Mouse (Mus musculus) midbrain, embryonic 11.5 days (tissue): ENCODE results near the gene Tfe3. TPM values are rescaled to one million over a fixed set of nuclear protein-coding genes. Genes with fewer than 3 reads are reported as not detected.
A peak's percentile ranks its signal among the peaks of the same experiment; 100 is the strongest.
"Not testable (repeated sequence)": the region's sequence is repeated elsewhere in the genome, so short reads cannot be mapped to it uniquely, and the experiment has no call there.

Source experiments
- ATAC-seq: fragments of 200-750 bp; cut with Nextera tagmentation; 2 replicates; pipeline ENCODE4 v1.8.0; 2017; ENCODE audit warnings: moderate TSS enrichment, moderate library complexity; ENCODE audit not compliant: low FRiP score
- DNase-seq: peaks from one replicate; pipeline ENCODE4 v3.0.0; 2015; ENCODE audit warnings: low spot score; ENCODE audit errors: missing footprints
- H3K27ac ChIP-seq: fragments of 300-500 bp; sonication (generic); 2 replicates; pipeline ENCODE4 v1.5.1; 2014; ENCODE audit warnings: low read depth, low read length
- H3K27me3 ChIP-seq: fragments of 300-500 bp; sonication (generic); 2 replicates; pipeline ENCODE4 v1.6.1; 2014; ENCODE audit warnings: mild to moderate bottlenecking, low read length, moderate library complexity, mixed read lengths; ENCODE audit not compliant: control insufficient read depth, insufficient read depth
- H3K36me3 ChIP-seq: fragments of 300-500 bp; sonication (generic); 2 replicates; pipeline ENCODE4 v1.6.1; 2014; ENCODE audit warnings: mild to moderate bottlenecking, low read length, moderate library complexity, mixed read lengths; ENCODE audit not compliant: control insufficient read depth, insufficient read depth
- H3K4me1 ChIP-seq: fragments of 300-500 bp; sonication (generic); 2 replicates; pipeline ENCODE4 v1.6.1; 2014; ENCODE audit warnings: low read length; ENCODE audit not compliant: control insufficient read depth, insufficient read depth
- H3K4me2 ChIP-seq: fragments of 300-500 bp; sonication (generic); 2 replicates; pipeline ENCODE4 v1.6.1; 2014; ENCODE audit warnings: mild to moderate bottlenecking, moderate library complexity
- H3K4me3 ChIP-seq: fragments of 300-500 bp; sonication (generic); 2 replicates; pipeline ENCODE4 v1.5.1; 2014; ENCODE audit warnings: low read depth, low read length
- H3K9ac ChIP-seq: fragments of 300-500 bp; sonication (generic); 2 replicates; pipeline ENCODE4 v1.6.1; 2014; ENCODE audit warnings: low read length
- H3K9me3 ChIP-seq: fragments of 300-500 bp; sonication (generic); 2 replicates; pipeline ENCODE4 v1.6.1; 2016; ENCODE audit warnings: low read length; ENCODE audit not compliant: control insufficient read depth
- WGBS: fragments of 180-500 bp; shearing (Covaris S2); extraction: QIAGEN DNeasy Blood & Tissue Kit; methylation state at CpG from one replicate; pipeline ENCODE4 v1.1.7; 2014; 5-methylcytosine and 5-hydroxymethylcytosine counted together
- polyA plus RNA-seq: library from polyadenylated mRNA; unstranded; fragments of >200 nt; fragmentation: Nextera tagmentation; extraction: Ambion mirVana; gene quantifications from 2 replicates; pipeline ENCODE4 v1.2.1, GENCODE M21; 2014

The Tfe3 gene
- 19.4 and 20.6 TPM in 2 replicates for polyA plus RNA-seq

GRCm38 (mm10) chrX:7762137-7762920, at the start of gene Tfe3:
Gene Tfe3 (plus strand): TSS chrX:7762560.
- H3K27ac ChIP-seq = no peak within 1 kb of the TSS
- no peaks in the 10 kb centered on the region; the same call in 1 of the 2 replicates for H3K36me3 ChIP-seq
- ATAC-seq (peak; percentile 96), DNase-seq (peak; percentile 93)
- H3K4me1 ChIP-seq = peaks cover 10% of the 10 kb centered on the region
- H3K4me2 ChIP-seq = peak within 1 kb of the TSS; percentile 62
- no peaks in the 10 kb centered on the region for H3K27me3 ChIP-seq
- H3K9me3 ChIP-seq = no peaks in the 10 kb centered on the region
- 19% methylated on average over 23 of the region's 38 CpGs for WGBS
- peak within 1 kb of the TSS; percentile 63 for H3K9ac ChIP-seq
- peak within 1 kb of the TSS; percentile 63 for H3K4me3 ChIP-seq

- not testable (repeated sequence) for H3K27ac ChIP-seq, H3K36me3 ChIP-seq, H3K9me3 ChIP-seq, H3K4me1 ChIP-seq, H3K27me3 ChIP-seq, DNase-seq, ATAC-seq
- Histone ChIP-seq H3K4me2 (peak overlapping the region; percentile 29; the same call in 1 of the 2 replicates), H3K4me3 (peak overlapping the region; percentile 18), H3K9ac (peak overlapping the region; percentile 2; the same call in 1 of the 2 replicates)
- WGBS = 29% methylated on average over 5 of the region's 12 CpGs
Measured at GRCm38 (mm10) chrX:7713764-7714134, 48.6 kb upstream of the Tfe3 start.

- not testable (repeated sequence) for H3K4me1 ChIP-seq, H3K9me3 ChIP-seq, H3K36me3 ChIP-seq, H3K27me3 ChIP-seq, H3K27ac ChIP-seq
- WGBS = 15% methylated on average over 23 of the region's 60 CpGs
- peak within 1 kb of the TSS; percentile 18 for H3K4me3 ChIP-seq
- H3K4me2 ChIP-seq = peak within 1 kb of the TSS; percentile 29; the same call in 1 of the 2 replicates
- peak; percentile 93 for DNase-seq
- peak; percentile 96 for ATAC-seq
- peak within 1 kb of the TSS; percentile 2; the same call in 1 of the 2 replicates for H3K9ac ChIP-seq
Measured at GRCm38 (mm10) chrX:7714135-7714899, 48.0 kb upstream of the Tfe3 start, which contains the start of gene Wdr45. Gene Wdr45 (plus strand): TSS chrX:7714333.

- H3K27me3 ChIP-seq, H3K9me3 ChIP-seq, H3K36me3 ChIP-seq, H3K4me3 ChIP-seq, H3K4me1 ChIP-seq, H3K4me2 ChIP-seq, H3K27ac ChIP-seq, DNase-seq, H3K9ac ChIP-seq, ATAC-seq: not testable (repeated sequence)
- 29% methylated on average over 1 of the region's 1 CpGs for WGBS
Measured at GRCm38 (mm10) chrX:7716058-7716457, 46.3 kb upstream of the Tfe3 start.

- H3K27me3 ChIP-seq = no peaks in the 10 kb centered on the region
- peak within 1 kb of the TSS; percentile 55 for H3K4me2 ChIP-seq
- H3K9me3 ChIP-seq = no peaks in the 10 kb centered on the region
- WGBS = 18% methylated on average over 22 of the region's 22 CpGs
- no peaks in the 10 kb centered on the region for H3K36me3 ChIP-seq
- peak within 1 kb of the TSS; percentile 53 for H3K4me3 ChIP-seq
- H3K4me1 ChIP-seq = no peaks in the 10 kb centered on the region
- H3K9ac ChIP-seq = peak within 1 kb of the TSS; percentile 70
- DNase-seq (peak; percentile 95), ATAC-seq (peak; percentile 91)
- peak within 1 kb of the TSS; percentile 89 for H3K27ac ChIP-seq
Measured at GRCm38 (mm10) chrX:7721514-7722281, 40.7 kb upstream of the Tfe3 start, which contains the start of gene Gm45208. Gene Gm45208 (plus strand): TSS chrX:7722245.

- ATAC-seq (peak; percentile 67; the same call in 1 of the 2 replicates), DNase-seq (no peak)
- H3K27ac ChIP-seq = peak overlapping the region; percentile 89; the same call in 1 of the 2 replicates
- H3K4me2 ChIP-seq = peak overlapping the region; percentile 55
- no peaks in the 10 kb centered on the region for H3K4me1 ChIP-seq
- 22% methylated on average over 11 of the region's 11 CpGs for WGBS
- no peaks in the 10 kb centered on the region for H3K27me3 ChIP-seq
- no peaks in the 10 kb centered on the region for H3K9me3 ChIP-seq
- no peaks in the 10 kb centered on the region for H3K36me3 ChIP-seq
- peak overlapping the region; percentile 53 for H3K4me3 ChIP-seq
- peak overlapping the region; percentile 70 for H3K9ac ChIP-seq
Measured at GRCm38 (mm10) chrX:7722282-7722611, 40.1 kb upstream of the Tfe3 start.

- no peak for DNase-seq
- H3K9ac ChIP-seq = peak overlapping the region; percentile 70
- peak overlapping the region; percentile 53 for H3K4me3 ChIP-seq
Measured at GRCm38 (mm10) chrX:7722691-7723090, 39.7 kb upstream of the Tfe3 start.

GRCm38 (mm10) chrX:7724135-7724534, 38.2 kb upstream of the Tfe3 start:
- Histone ChIP-seq H3K36me3 (no peaks in the 10 kb centered on the region), H3K4me2 (no peak overlapping the region), H3K9me3 (no peaks in the 10 kb centered on the region), H3K27ac (no peak overlapping the region), H3K4me3 (no peak overlapping the region), H3K27me3 (no peaks in the 10 kb centered on the region), H3K9ac (no peak overlapping the region), H3K4me1 (0 out of 2 replicates have a peak, but pooled peaks cover 4% of the 10 kb centered on the region)
- no peak for ATAC-seq
- DNase-seq = no peak
- WGBS = 85% methylated on average over 7 of the region's 7 CpGs

More at GRCm38 (mm10) chrX:7722691-7723090, 39.7 kb upstream of the Tfe3 start:
- WGBS = 25% methylated on average over 4 of the region's 4 CpGs
- H3K9me3 ChIP-seq = no peaks in the 10 kb centered on the region
- no peaks in the 10 kb centered on the region for H3K27me3 ChIP-seq
- ATAC-seq = no peak
- H3K4me2 ChIP-seq = peak overlapping the region; percentile 55
- H3K27ac ChIP-seq = no peak overlapping the region
- no peaks in the 10 kb centered on the region for H3K36me3 ChIP-seq
- H3K4me1 ChIP-seq = 0 out of 2 replicates have a peak, but pooled peaks cover 1% of the 10 kb centered on the region
